Mouse (Mus musculus) heart, postnatal 0 days (tissue): Measurements from ENCODE around the gene Jak3. TPM values are rescaled to one million over a fixed set of nuclear protein-coding genes. Genes with fewer than 3 reads are reported as not detected.
"Not testable (repeated sequence)": the region's sequence is repeated elsewhere in the genome, so short reads cannot be mapped to it uniquely, and the experiment has no call there.

Experiments
- ATAC-seq: fragments of 200-750 bp; cut with Nextera tagmentation; 2 replicates; pipeline ENCODE4 v1.8.0; 2017; ENCODE audit warnings: low read depth, moderate number of reproducible peaks, moderate library complexity; ENCODE audit not compliant: insufficient read depth
- DNase-seq: peaks from one replicate; pipeline ENCODE4 v3.0.0-alpha.2; 2016; ENCODE audit warnings: low spot score
- H3K27ac ChIP-seq: fragments of 300-500 bp; sonication (generic); 2 replicates; pipeline ENCODE4 v1.5.1; 2014; ENCODE audit warnings: low read depth, mild to moderate bottlenecking
- H3K27me3 ChIP-seq: fragments of 300-500 bp; sonication (generic); 2 replicates; pipeline ENCODE4 v1.6.1; 2014; ENCODE audit warnings: low read length, mixed read lengths; ENCODE audit not compliant: control insufficient read depth, insufficient read depth
- H3K36me3 ChIP-seq: fragments of 300-500 bp; sonication (generic); replicated peaks from 2 replicates; pipeline ENCODE4 v1.6.1; 2014; ENCODE audit warnings: low read length, mixed read lengths; ENCODE audit not compliant: control insufficient read depth, insufficient read depth
- H3K4me1 ChIP-seq: fragments of 300-500 bp; sonication (generic); 2 replicates; pipeline ENCODE4 v1.6.1; 2014; ENCODE audit warnings: antibody characterized with exemption; ENCODE audit not compliant: control insufficient read depth, insufficient read depth
- H3K4me2 ChIP-seq: fragments of 300-500 bp; sonication (generic); 2 replicates; pipeline ENCODE4 v1.6.1; 2014; ENCODE audit warnings: low read depth, mild to moderate bottlenecking, low read length, moderate library complexity
- H3K4me3 ChIP-seq: fragments of 300-500 bp; sonication (generic); 2 replicates; pipeline ENCODE4 v1.5.1; 2014; ENCODE audit warnings: low read depth, low read length
- H3K9ac ChIP-seq: fragments of 300-500 bp; sonication (generic); replicated peaks from 2 replicates; pipeline ENCODE4 v1.6.1; 2014; ENCODE audit warnings: low read depth, low read length, mixed read lengths
- H3K9me3 ChIP-seq: fragments of 300-500 bp; sonication (generic); replicated peaks from 2 replicates; pipeline ENCODE4 v1.6.1; 2016; ENCODE audit warnings: low read length; ENCODE audit not compliant: control insufficient read depth
- CTCF ChIP-seq: IDR thresholded peaks from 2 replicates; pipeline ENCODE4 v1.5.1; 2016; ENCODE audit warnings: antibody characterized with exemption, control low read depth, low read depth
- EP300 ChIP-seq: IDR thresholded peaks from 2 replicates; pipeline ENCODE4 v1.6.1; 2016; ENCODE audit warnings: antibody characterized with exemption, low read depth
- WGBS: fragments of 180-500 bp; shearing (Covaris S2); extraction: QIAGEN DNeasy Blood & Tissue Kit; methylation state at CpG from one replicate; pipeline ENCODE4 v1.1.7; 2014; 5-methylcytosine and 5-hydroxymethylcytosine counted together
- polyA plus RNA-seq: library from polyadenylated mRNA; unstranded; fragments of >200 nt; fragmentation: Nextera tagmentation; extraction: Ambion mirVana; gene quantifications from 2 replicates; pipeline ENCODE4 v1.2.1, GENCODE M21; 2015
- total RNA-seq: library from RNA; depleted of rRNA; stranded (reverse); fragments of >200 nt; gene quantifications from 2 replicates; pipeline ENCODE4 v1.2.3, GENCODE M21; 2014; ENCODE audit warnings: low replicate concordance

The Jak3 gene
- total and polyA plus RNA-seq, 2 experiments from 2014 or later = 5.7 to 16.9 TPM

DNA sequence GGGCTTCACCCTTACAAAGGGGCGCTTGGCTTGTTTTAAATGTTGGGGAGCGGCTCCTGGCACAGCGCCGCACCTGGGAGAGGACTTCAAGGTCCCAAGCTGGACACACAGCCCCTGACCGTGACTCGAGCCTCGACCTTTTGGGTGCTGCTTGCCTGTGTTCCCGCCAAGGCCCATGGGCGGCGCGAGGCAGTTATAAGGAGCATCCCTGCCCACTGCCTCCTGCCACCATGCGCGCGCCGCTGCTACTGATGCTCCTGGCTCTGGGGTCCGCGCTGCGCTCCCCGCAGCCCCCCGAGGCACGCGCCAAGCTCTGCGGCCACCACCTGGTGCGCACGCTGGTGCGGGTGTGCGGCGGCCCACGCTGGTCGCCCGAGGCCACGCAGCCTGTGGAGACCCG, 12.9 kb downstream of the Jak3 start, which contains the start of gene Insl3:
Gene Insl3 (plus strand): TSS at position 187 of the 400 bp plus-strand sequence.
- Histone ChIP-seq H3K9ac (no peak within 1 kb of the TSS), H3K9me3 (no peaks in the 10 kb centered on the region), H3K4me2 (no peak within 1 kb of the TSS), H3K27me3 (peaks cover 97% of the 10 kb centered on the region), H3K36me3 (no peaks in the 10 kb centered on the region), H3K4me1 (peaks cover 11% of the 10 kb centered on the region; the same call in 1 of the 2 replicates), H3K27ac (no peak within 1 kb of the TSS), H3K4me3 (no peak within 1 kb of the TSS)
- no peak for ATAC-seq
- no peak for DNase-seq
- WGBS = 17% methylated on average over 33 of the region's 33 CpGs
- TF ChIP-seq EP300 = no peak
- no peak for TF ChIP-seq CTCF

DNA sequence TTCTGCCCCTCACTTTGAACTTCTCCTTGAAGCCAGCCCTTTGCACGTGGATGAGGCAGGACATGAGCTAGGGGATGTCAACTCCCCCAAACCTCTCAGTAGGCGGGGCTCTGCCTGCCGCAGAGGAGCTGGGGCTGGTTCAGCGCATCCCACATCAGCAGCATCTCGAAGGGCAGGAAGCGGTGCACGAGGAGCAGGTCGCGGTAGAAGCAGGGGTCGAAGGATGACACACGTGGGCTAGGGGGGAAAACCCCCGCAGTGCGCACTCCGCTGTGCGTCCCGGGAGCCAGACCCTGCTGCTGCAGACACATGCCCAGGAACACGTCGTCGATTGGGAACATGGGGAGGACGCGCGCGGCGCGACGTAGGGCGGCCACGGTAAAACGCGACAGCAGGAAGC, 16.4 kb downstream of the Jak3 start:
- no peak for ATAC-seq
- Histone ChIP-seq H3K36me3 (no peaks in the 10 kb centered on the region), H3K9ac (no peak overlapping the region), H3K27me3 (peaks cover 76% of the 10 kb centered on the region), H3K4me2 (no peak overlapping the region), H3K4me1 (0 out of 2 replicates have a peak, but pooled peaks cover 5% of the 10 kb centered on the region), H3K4me3 (no peak overlapping the region), H3K27ac (no peak overlapping the region), H3K9me3 (no peaks in the 10 kb centered on the region)
- no peak for TF ChIP-seq CTCF
- TF ChIP-seq EP300 = no peak
- no peak for DNase-seq
- 14% methylated on average over 30 of the region's 30 CpGs for WGBS

GRCm38 (mm10) chr8:71693166-71694041, 17.3 kb downstream of the Jak3 start:
- Histone ChIP-seq H3K9me3 (no peaks in the 10 kb centered on the region), H3K36me3 (no peaks in the 10 kb centered on the region), H3K4me3 (peak overlapping the region; percentile 5; the same call in 1 of the 2 replicates), H3K27ac (no peak overlapping the region), H3K4me2 (no peak overlapping the region), H3K9ac (no peak overlapping the region), H3K27me3 (peaks cover 67% of the 10 kb centered on the region), H3K4me1 (0 out of 2 replicates have a peak, but pooled peaks cover 5% of the 10 kb centered on the region)
- DNase-seq (no peak), ATAC-seq (peak; percentile 16; the same call in 1 of the 2 replicates)
- TF ChIP-seq CTCF (no peak), EP300 (no peak)
- WGBS = 17% methylated on average over 67 of the region's 68 CpGs

GRCm38 (mm10) chr8:71695456-71695855, 19.4 kb downstream of the Jak3 start:
- 68% methylated on average over 12 of the region's 12 CpGs for WGBS
- DNase-seq, H3K4me2 ChIP-seq, H3K9me3 ChIP-seq, H3K27ac ChIP-seq, H3K4me1 ChIP-seq, H3K36me3 ChIP-seq, H3K9ac ChIP-seq, H3K4me3 ChIP-seq, ATAC-seq: not testable (repeated sequence)
- peaks cover 61% of the 10 kb centered on the region for H3K27me3 ChIP-seq

DNA sequence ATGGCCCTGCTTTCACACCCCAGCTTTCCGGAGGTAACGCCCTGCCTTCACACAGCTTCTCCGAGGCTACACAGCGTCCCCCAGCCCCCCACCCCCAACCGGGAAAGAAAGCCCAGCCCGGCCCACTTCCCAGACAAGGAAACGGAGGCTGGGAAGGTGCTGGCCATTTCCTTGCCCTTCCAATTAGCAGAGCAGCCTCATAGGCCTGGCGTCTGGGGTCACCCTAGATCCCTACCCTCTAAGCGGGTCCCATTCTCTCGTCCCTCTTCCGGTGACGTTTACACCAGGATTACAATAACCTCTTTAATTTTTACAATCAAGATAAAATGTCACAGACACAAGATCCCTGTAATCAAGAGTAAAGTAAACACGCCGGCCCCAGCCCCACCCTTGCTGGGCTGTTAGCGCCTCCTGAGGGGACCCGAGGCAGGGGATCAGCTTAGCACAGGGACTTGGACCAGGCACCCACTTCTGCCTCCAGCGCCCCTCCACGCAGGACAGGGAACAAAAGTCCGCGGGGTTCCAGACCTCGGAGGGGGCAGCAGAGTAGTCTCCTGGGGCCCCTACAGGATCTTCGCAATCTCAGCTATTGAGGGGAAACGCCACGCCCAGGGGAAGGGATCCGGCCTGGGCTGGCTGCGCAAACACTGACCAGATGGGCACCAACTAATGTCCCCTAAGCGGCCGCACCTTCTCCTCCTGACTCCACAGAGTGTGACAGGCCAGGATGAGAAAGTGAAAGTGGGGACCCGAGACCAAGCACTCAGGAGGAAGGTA, 24.6 kb downstream of the Jak3 start:
- DNase-seq = no peak
- peak overlapping the region; percentile 40; the same call in 1 of the 2 replicates for H3K27ac ChIP-seq
- H3K36me3 ChIP-seq = no peaks in the 10 kb centered on the region
- peak; percentile 47; the same call in 1 of the 2 replicates for ATAC-seq
- peak overlapping the region; percentile 37; the same call in 1 of the 2 replicates for H3K9ac ChIP-seq
- WGBS = 8% methylated on average over 29 of the region's 29 CpGs
- peaks cover 47% of the 10 kb centered on the region for H3K27me3 ChIP-seq
- H3K9me3 ChIP-seq = no peaks in the 10 kb centered on the region
- TF ChIP-seq CTCF = no peak
- peak overlapping the region; percentile 51 for H3K4me3 ChIP-seq
- no peaks in the 10 kb centered on the region for H3K4me1 ChIP-seq
- peak overlapping the region; percentile 67 for H3K4me2 ChIP-seq
